Mouse (Mus musculus) ES-E14 (cell line): ENCODE data around the gene Fbxl16. TPM values are rescaled to one million over a fixed set of nuclear protein-coding genes. Genes with fewer than 3 reads are reported as not detected.

Experiments
- DNase-seq: peaks from one replicate; pipeline ENCODE4 v3.0.0-alpha.2; 2013; ENCODE audit warnings: low read depth, low spot score
- H3K27ac ChIP-seq: 2 replicates; pipeline ENCODE4 v1.5.1; 2012; ENCODE audit warnings: low read depth, mild to moderate bottlenecking, low read length, moderate library complexity, mixed read lengths; ENCODE audit not compliant: poor library complexity, insufficient read depth, severe bottlenecking
- H3K36me3 ChIP-seq: 2 replicates; pipeline ENCODE4 v1.6.1; 2012; ENCODE audit warnings: mild to moderate bottlenecking, low read length, moderate library complexity, mixed read lengths; ENCODE audit not compliant: control insufficient read depth, poor library complexity, insufficient read depth, severe bottlenecking
- H3K4me1 ChIP-seq, 2 experiments: fragments of 150-350 bp in 1 of 2; sonication (generic) in 1 of 2; 2 replicates each; pipeline ENCODE4 v1.6.1; 2012; ENCODE audit warnings: low read length in 2 of 2, mild to moderate bottlenecking in 1 of 2, mixed read lengths in 1 of 2; ENCODE audit not compliant: control insufficient read depth in 2 of 2, insufficient read depth in 2 of 2, poor library complexity in 1 of 2
- H3K4me3 ChIP-seq, 2 experiments: fragments of 150-350 bp in 1 of 2; sonication (generic) in 1 of 2; 2 replicates each; pipeline ENCODE4 v1.5.1; 2012; ENCODE audit warnings: low read length in 2 of 2, low read depth in 1 of 2, mild to moderate bottlenecking in 1 of 2, mixed read lengths in 1 of 2; ENCODE audit not compliant: insufficient read depth in 1 of 2, poor library complexity in 1 of 2, severe bottlenecking in 1 of 2
- H3K9ac ChIP-seq: 2 replicates; pipeline ENCODE4 v1.6.1; 2012; ENCODE audit warnings: low read depth, mild to moderate bottlenecking, low read length, mixed read lengths; ENCODE audit not compliant: poor library complexity, insufficient read depth, severe bottlenecking
- H3K9me3 ChIP-seq: fragments of 150-350 bp; sonication (generic); 2 replicates; pipeline ENCODE4 v1.6.1; 2012; ENCODE audit warnings: low read depth, mild to moderate bottlenecking, low read length; ENCODE audit not compliant: control insufficient read depth, insufficient read depth
- CHD2 ChIP-seq: IDR thresholded peaks from 2 replicates; pipeline ENCODE4 v1.6.1; 2014; ENCODE audit warnings: mild to moderate bottlenecking, low read depth, low read length, inconsistent platforms
- HCFC1 ChIP-seq: IDR thresholded peaks from 2 replicates; pipeline ENCODE4 v1.6.1; 2012; ENCODE audit warnings: low read length, inconsistent platforms, borderline replicate concordance; ENCODE audit not compliant: insufficient read depth
- MAFK ChIP-seq: IDR thresholded peaks from 2 replicates; pipeline ENCODE4 v1.6.1; 2014; ENCODE audit warnings: mild to moderate bottlenecking, low read depth, low read length, inconsistent platforms; ENCODE audit not compliant: insufficient read depth
- ZC3H11A ChIP-seq: IDR thresholded peaks from 2 replicates; pipeline ENCODE4 v1.6.1; 2012; ENCODE audit warnings: low read depth, mild to moderate bottlenecking, inconsistent platforms, low read length, borderline replicate concordance
- ZNF384 ChIP-seq: IDR thresholded peaks from 2 replicates; pipeline ENCODE4 v1.6.1; 2012; ENCODE audit warnings: low read depth, low read length, inconsistent platforms
- in situ Hi-C, 2 experiments: fragments of 600-800 bp; cut with MboI; formaldehyde crosslinking; loops; one replicate each; pipeline ENCODE4 v1.15.1; 2025; ENCODE audit warnings: low sequenced_read_pairs in 2 of 2, inconsistent platforms in 1 of 2; ENCODE audit not compliant: unreplicated experiment in 2 of 2
- total RNA-seq: library from RNA; depleted of rRNA; stranded (reverse); fragments of 300-350 nt; gene quantifications from 2 replicates; pipeline ENCODE4 v1.2.3, GENCODE M21; 2012

The Fbxl16 gene
- total RNA-seq, 1 experiment = 1.7 TPM

- H3K4me1 ChIP-seq = peaks cover 2 to 9% of the 10 kb centered on the region in 2 experiments; a peak in 2 of 4 replicates
- H3K9ac ChIP-seq = no peak overlapping the region
- in situ Hi-C loops = no loop called here
- no peak for TF ChIP-seq ZC3H11A
- TF ChIP-seq MAFK = no peak
- TF ChIP-seq HCFC1 = no peak
- no peak for TF ChIP-seq ZNF384
- no peak for TF ChIP-seq CHD2
- DNase-seq = no peak
- no peak overlapping the region for H3K27ac ChIP-seq
- H3K36me3 ChIP-seq = no peaks in the 10 kb centered on the region
- H3K9me3 ChIP-seq = no peaks in the 10 kb centered on the region
- no peak overlapping the region for H3K4me3 ChIP-seq
Measured at GRCm38 (mm10) chr17:25817662-25818061, 8.8 kb downstream of the Fbxl16 start.

- Histone ChIP-seq H3K9ac (peak overlapping the region; percentile 29), H3K4me1 (peaks cover 2 to 11% of the 10 kb centered on the region in 2 experiments; a peak in 2 of 4 replicates), H3K4me3 (peak overlapping the region; percentile 61 to 67), H3K9me3 (no peaks in the 10 kb centered on the region), H3K36me3 (no peaks in the 10 kb centered on the region), H3K27ac (no peak overlapping the region)
- TF ChIP-seq CHD2 = no peak
- no peak for TF ChIP-seq HCFC1
- no peak for TF ChIP-seq ZNF384
- no peak for TF ChIP-seq MAFK
- no peak for TF ChIP-seq ZC3H11A
- in situ Hi-C loops = no loop called here
- DNase-seq = no peak
Measured at GRCm38 (mm10) chr17:25818851-25819780, 10.2 kb downstream of the Fbxl16 start.

- peaks cover 22% of the 10 kb centered on the region; the same call in 1 of the 2 replicates for H3K36me3 ChIP-seq
- H3K9ac ChIP-seq = peak within 1 kb of the TSS; percentile 78
- peak within 1 kb of the TSS; percentile 78 to 98 for H3K4me3 ChIP-seq
- DNase-seq = peak; percentile 86
- H3K9me3 ChIP-seq = no peaks in the 10 kb centered on the region
- peaks cover 0 to 27% of the 10 kb centered on the region in 2 experiments; a peak in 2 of 4 replicates for H3K4me1 ChIP-seq
- no peak within 1 kb of the TSS for H3K27ac ChIP-seq
- no peak for TF ChIP-seq ZC3H11A
- TF ChIP-seq HCFC1 = peak; percentile 82
- TF ChIP-seq ZNF384 = no peak
- in situ Hi-C loops = no loop called here
Measured at GRCm38 (mm10) chr17:25823452-25823851, 14.6 kb downstream of the Fbxl16 start, which contains the start of gene Wdr24. Gene Wdr24, plus strand, starts transcription at chr17:25823627.

GRCm38 (mm10) chr17:25824362-25825142 is 15.7 kb downstream of the Fbxl16 start:
- in situ Hi-C loops = no loop called here
- Histone ChIP-seq H3K4me3 (peak overlapping the region; percentile 78 to 98), H3K4me1 (peaks cover 0 to 23% of the 10 kb centered on the region in 2 experiments; a peak in 2 of 4 replicates)

More at GRCm38 (mm10) chr17:25824362-25825142, 15.7 kb downstream of the Fbxl16 start:
- DNase-seq = no peak
- Histone ChIP-seq H3K9ac (peak overlapping the region; percentile 78), H3K36me3 (peaks cover 23% of the 10 kb centered on the region; the same call in 1 of the 2 replicates), H3K27ac (no peak overlapping the region), H3K9me3 (no peaks in the 10 kb centered on the region)
- TF ChIP-seq HCFC1 (no peak), ZNF384 (no peak), CHD2 (no peak), MAFK (no peak), ZC3H11A (no peak)
